Mouse (Mus musculus): ENCODE results near the gene B4galnt4.

DNA sequence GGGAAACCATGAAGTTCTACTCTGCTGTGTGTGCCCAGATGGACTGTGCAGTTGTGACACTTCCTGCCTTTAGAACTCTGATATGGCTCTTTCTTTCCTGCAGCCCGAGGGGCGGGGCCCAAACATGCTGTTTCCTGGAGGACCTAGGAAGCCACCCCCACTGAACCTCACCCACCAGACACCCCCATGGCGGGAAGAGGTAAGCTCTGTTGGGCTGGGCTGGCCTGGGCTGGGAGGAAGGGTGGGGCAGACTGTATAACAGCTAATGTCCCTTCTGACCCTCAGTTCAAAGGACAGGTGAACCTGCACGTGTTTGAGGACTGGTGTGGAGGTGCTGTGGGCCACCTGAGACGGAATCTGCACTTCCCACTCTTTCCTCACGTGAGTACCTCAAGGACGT is 3.3 kb downstream of the B4galnt4 start:
- TF ChIP-seq CTCF (IDR thresholded peaks at IDR 0.05; ENCODE audit: low read depth, low read length): no peak
- no peak for TF ChIP-seq POLR2A (IDR thresholded peaks at IDR 0.05; ENCODE audit: extremely low read depth, insufficient read depth, low read length)
